Mouse (Mus musculus) forebrain, embryonic 12.5 days (tissue): ENCODE measurements at regions not wholly inside any gene's neighbourhood (a gene's known extent, or its start where the extent isn't known, plus 50 kb on each side); places are given as distances from the start of the nearest gene placed in this dataset.
"Not testable (repeated sequence)": the region's sequence is repeated elsewhere in the genome, so short reads cannot be mapped to it uniquely, and the experiment has no call there.

Source experiments
- ATAC-seq: fragments of 200-750 bp; cut with Nextera tagmentation; 2 replicates; pipeline ENCODE4 v1.8.0; 2017; ENCODE audit warnings: moderate TSS enrichment; ENCODE audit not compliant: low FRiP score
- H3K27ac ChIP-seq: fragments of 300-500 bp; sonication (generic); 2 replicates; pipeline ENCODE4 v1.5.1; 2016; ENCODE audit warnings: mild to moderate bottlenecking
- H3K27me3 ChIP-seq: fragments of 300-500 bp; sonication (generic); 2 replicates; pipeline ENCODE4 v1.6.1; 2016; ENCODE audit warnings: mild to moderate bottlenecking
- H3K36me3 ChIP-seq: fragments of 300-500 bp; sonication (generic); replicated peaks from 2 replicates; pipeline ENCODE4 v1.6.1; 2016; ENCODE audit warnings: mild to moderate bottlenecking
- H3K4me1 ChIP-seq: fragments of 300-500 bp; sonication (generic); 2 replicates; pipeline ENCODE4 v1.6.1; 2016
- H3K4me2 ChIP-seq: fragments of 300-500 bp; sonication (generic); 2 replicates; pipeline ENCODE4 v1.6.1; 2016; ENCODE audit warnings: mild to moderate bottlenecking, moderate library complexity
- H3K4me3 ChIP-seq: fragments of 300-500 bp; sonication (generic); replicated peaks from 2 replicates; pipeline ENCODE4 v1.5.1; 2016; ENCODE audit warnings: mild to moderate bottlenecking
- H3K9ac ChIP-seq: fragments of 300-500 bp; sonication (generic); 2 replicates; pipeline ENCODE4 v1.6.1; 2016; ENCODE audit warnings: mild to moderate bottlenecking
- H3K9me3 ChIP-seq: fragments of 300-500 bp; sonication (generic); 2 replicates; pipeline ENCODE4 v1.6.1; 2016
- WGBS: fragments of 180-500 bp; shearing (Covaris S2); methylation state at CpG from one replicate; pipeline ENCODE4 v1.1.7; 2016; 5-methylcytosine and 5-hydroxymethylcytosine counted together

DNA sequence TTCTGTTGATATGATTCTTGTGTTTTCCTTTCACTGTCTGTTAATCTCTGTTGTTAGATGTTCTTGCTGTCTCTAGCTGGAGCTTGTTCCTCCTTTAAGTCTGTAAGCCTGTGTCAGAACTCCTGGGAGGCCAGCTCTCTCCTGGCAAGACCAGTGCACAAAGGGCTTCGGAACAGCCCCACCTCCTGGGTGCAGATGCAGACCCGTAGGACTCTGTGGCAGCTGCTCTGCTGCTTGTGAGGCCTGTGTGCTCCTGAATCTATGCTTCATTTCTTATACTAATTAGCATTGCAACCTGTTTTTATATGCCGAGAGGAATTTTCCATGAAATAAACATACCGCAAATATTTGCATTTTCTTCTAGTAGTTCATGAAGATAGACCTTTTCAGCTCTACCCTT, 392.2 kb downstream of the Arl4a start:
- Histone ChIP-seq H3K4me3 (no peak overlapping the region), H3K9me3 (no peaks in the 10 kb centered on the region), H3K36me3 (no peaks in the 10 kb centered on the region), H3K9ac (no peak overlapping the region), H3K27ac (no peak overlapping the region), H3K27me3 (no peaks in the 10 kb centered on the region), H3K4me1 (peaks cover 5% of the 10 kb centered on the region), H3K4me2 (no peak overlapping the region)
- WGBS: 45% methylated on average over 4 of the region's 4 CpGs
- no peak for ATAC-seq

DNA sequence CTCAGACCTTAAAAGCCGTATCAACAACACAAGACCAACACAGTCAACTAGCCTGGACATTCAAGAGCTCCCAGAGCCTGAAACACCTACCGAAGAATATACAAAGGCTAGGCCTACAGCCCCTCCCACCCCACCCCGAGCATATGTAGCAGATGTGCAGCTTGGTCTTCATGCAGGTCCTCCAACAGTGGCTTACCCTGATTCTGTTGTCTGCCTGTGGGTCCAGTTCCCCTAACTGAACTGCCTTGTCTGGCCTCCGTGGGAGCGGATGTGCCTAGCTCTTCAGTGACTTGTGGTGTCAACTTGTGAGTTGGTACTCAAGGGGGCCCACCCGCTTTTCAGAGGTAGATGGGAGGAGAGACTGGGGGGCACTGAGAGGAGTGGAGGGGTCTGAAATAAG, 398.6 kb downstream of the Arl4a start:
- Histone ChIP-seq H3K4me2 (no peak overlapping the region), H3K4me3 (no peak overlapping the region), H3K36me3 (no peaks in the 10 kb centered on the region), H3K4me1 (no peaks in the 10 kb centered on the region), H3K9me3 (no peaks in the 10 kb centered on the region), H3K27ac (no peak overlapping the region), H3K27me3 (no peaks in the 10 kb centered on the region), H3K9ac (no peak overlapping the region)
- 88% methylated on average over 6 of the region's 6 CpGs for WGBS
- no peak for ATAC-seq

DNA sequence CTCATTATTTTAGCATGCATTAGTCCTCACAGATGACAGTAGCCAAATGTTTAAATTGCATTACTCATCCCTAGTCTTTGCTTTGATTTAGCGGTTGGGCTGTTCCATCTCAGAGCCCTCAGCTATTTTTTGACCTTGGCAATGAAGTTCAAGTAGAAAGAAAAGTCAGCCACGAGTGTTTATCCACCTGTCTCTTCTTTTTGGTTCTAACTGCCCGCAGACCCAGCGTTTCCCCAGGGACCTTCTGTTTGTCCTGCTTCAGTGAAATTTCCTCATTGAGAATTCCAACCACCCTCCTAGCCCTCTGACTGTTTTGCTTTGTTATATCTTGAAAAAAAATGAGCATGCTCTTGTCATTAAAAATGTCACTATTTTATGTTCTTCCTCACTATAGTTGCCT, 403.5 kb downstream of the Arl4a start:
- no peaks in the 10 kb centered on the region for H3K4me1 ChIP-seq
- no peak overlapping the region for H3K4me3 ChIP-seq
- no peak overlapping the region for H3K27ac ChIP-seq
- no peaks in the 10 kb centered on the region for H3K36me3 ChIP-seq
- H3K9ac ChIP-seq: no peak overlapping the region
- no peaks in the 10 kb centered on the region for H3K27me3 ChIP-seq
- no peaks in the 10 kb centered on the region for H3K9me3 ChIP-seq
- H3K4me2 ChIP-seq: no peak overlapping the region
- no peak for ATAC-seq
- 86% methylated on average over 4 of the region's 4 CpGs for WGBS

DNA sequence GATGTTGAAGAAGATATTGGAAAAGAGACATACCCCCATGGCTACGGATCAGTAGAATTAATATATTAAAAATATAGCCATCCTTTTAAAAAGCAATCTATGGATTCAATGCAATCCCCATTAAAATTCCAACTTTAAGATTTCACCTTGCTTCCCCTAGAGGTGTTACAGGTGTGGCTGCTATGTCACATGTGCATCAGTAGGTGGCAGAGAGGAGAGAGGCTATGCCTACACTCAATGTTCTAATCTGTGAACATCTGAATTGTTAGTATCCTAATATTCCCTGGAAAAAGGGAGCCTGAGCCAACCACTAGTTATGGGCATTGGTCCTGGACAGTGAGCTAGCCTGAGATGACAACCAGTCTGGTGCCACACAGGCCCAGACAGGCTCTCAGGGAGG, 416.6 kb downstream of the Arl4a start:
- Histone ChIP-seq H3K4me3 (no peak overlapping the region), H3K27me3 (no peaks in the 10 kb centered on the region), H3K9ac (no peak overlapping the region), H3K9me3 (no peaks in the 10 kb centered on the region), H3K4me1 (no peaks in the 10 kb centered on the region), H3K4me2 (no peak overlapping the region), H3K36me3 (no peaks in the 10 kb centered on the region), H3K27ac (no peak overlapping the region)
- ATAC-seq: no peak
- WGBS: 90% methylated on average over 1 of the region's 1 CpGs

DNA sequence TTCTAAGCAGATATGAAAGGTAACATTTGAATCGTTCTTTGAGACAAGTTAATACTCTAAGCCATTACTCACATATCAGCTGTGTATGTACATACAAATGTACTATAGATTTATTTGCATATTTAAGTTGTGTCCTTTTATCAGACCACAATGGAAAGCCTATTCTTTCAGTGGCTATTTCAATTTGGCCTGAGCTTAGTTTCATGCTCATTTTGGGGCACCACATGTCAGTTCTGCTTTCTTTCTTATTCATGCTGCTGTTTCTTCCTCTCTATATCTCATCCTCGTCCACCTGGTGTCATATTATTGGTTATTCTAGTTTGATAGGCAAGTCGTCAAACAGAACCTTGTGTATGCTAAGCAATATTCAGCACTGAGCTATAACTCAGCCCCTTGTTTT, 432.5 kb downstream of the Arl4a start:
- no peak overlapping the region for H3K4me3 ChIP-seq
- H3K36me3 ChIP-seq: no peaks in the 10 kb centered on the region
- WGBS: 71% methylated on average over 3 of the region's 3 CpGs
- no peaks in the 10 kb centered on the region for H3K27me3 ChIP-seq
- H3K4me2 ChIP-seq: no peak overlapping the region
- H3K9ac ChIP-seq: no peak overlapping the region
- H3K27ac ChIP-seq: no peak overlapping the region
- no peaks in the 10 kb centered on the region for H3K4me1 ChIP-seq
- no peaks in the 10 kb centered on the region for H3K9me3 ChIP-seq
- ATAC-seq: no peak

DNA sequence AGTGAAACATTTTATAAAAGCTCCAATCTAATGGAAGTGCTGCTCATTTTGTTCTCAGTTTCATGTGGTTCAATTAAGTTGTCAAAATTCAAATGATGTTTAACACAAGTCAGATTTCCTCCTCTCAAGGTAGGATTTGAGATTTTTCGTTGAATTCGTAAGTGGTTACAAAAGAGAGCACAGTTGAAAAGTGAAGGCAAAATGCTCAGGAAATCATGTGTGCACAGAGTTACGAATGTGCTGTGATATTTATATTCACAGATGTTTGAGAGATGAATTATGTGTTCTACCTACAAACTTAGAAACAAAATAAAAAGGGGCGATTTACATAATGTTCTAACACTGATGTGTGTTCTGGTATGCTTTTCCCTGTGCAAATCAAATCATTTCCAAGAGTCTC, 433.1 kb downstream of the Arl4a start:
- Histone ChIP-seq H3K27me3 (no peaks in the 10 kb centered on the region), H3K4me2 (no peak overlapping the region), H3K36me3 (no peaks in the 10 kb centered on the region), H3K9ac (no peak overlapping the region), H3K4me3 (no peak overlapping the region), H3K4me1 (no peaks in the 10 kb centered on the region), H3K27ac (no peak overlapping the region), H3K9me3 (no peaks in the 10 kb centered on the region)
- 85% methylated on average over 4 of the region's 4 CpGs for WGBS
- no peak for ATAC-seq

DNA sequence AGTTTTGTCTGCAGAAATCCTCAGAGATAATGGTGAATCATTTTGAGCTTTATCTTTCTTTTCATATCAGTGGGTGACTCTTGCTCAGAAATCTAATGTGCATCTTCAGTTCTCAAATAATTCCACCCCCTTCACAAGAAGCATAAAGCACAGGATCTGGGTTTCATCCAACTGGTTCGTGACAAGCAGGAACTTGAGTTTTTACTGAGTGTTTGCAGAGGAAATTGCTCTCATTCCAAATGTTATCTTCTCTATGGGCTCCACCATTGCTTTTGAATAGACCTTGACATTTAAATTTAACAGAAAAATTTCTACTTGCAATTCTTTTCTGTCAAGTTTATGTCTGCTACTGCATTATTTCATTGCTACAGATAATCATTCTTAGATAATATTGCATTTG, 443.1 kb downstream of the Arl4a start:
- Histone ChIP-seq H3K36me3 (no peaks in the 10 kb centered on the region), H3K4me2 (no peak overlapping the region), H3K9ac (no peak overlapping the region), H3K27ac (no peak overlapping the region), H3K9me3 (no peaks in the 10 kb centered on the region), H3K4me3 (no peak overlapping the region), H3K27me3 (no peaks in the 10 kb centered on the region), H3K4me1 (no peaks in the 10 kb centered on the region)
- no peak for ATAC-seq
- 61% methylated on average over 1 of the region's 1 CpGs for WGBS

DNA sequence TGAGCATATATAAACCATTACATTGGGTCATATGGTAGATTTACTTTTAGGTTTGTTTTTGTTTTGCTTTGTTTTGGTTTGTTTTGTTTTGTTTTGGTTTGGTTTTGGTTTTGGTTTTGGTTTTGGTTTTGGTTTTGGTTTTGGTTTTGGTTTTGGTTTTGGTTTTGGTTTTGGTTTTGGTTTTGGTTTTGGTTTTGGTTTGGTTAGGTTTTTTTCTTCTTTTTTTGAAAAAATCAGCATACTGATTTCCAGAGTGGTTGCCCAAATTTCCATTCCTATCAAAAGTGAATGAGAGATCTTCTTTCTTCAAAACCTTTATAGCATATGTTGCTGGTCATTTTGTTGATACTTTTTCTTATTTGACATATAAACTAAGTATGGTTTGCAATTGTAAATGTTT, 444.0 kb downstream of the Arl4a start:
- H3K27ac ChIP-seq, H3K36me3 ChIP-seq, H3K4me1 ChIP-seq, H3K4me3 ChIP-seq, H3K9ac ChIP-seq, H3K27me3 ChIP-seq, H3K4me2 ChIP-seq, H3K9me3 ChIP-seq, ATAC-seq: not testable (repeated sequence)

DNA sequence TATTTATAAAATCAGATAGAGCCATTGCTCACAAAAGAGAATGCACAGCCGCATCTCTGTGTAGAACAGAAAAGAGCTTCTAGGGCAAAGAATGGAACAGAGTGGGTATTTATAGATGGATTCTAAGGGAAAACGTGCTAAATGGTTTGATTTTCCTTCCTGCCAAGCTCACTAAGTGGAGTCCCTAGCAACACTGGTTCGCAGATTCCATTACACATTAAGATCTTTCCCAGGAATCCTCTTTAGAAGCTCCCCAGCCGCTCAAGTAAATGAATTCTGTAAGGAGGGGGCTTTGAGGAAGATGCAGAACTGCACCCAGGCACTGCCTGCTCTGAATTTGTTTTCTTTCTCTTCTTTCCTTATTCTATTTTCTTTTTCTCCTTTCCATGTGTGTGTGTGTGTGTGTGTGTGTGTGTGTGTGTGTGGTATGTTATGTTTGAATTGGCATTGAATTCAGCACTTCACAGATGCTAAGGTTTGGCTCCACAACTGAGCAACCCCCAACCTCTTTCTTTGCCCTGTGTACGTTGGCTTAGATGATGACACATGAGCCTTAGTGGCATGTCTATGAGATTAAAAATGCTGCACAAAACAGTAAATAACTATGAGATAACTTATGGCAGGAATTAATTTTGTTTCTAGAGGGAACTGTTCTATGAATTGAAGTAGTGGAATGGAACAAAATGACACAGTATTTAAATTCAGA, 450.5 kb downstream of the Arl4a start:
- Histone ChIP-seq H3K27me3 (no peaks in the 10 kb centered on the region), H3K9ac (no peak overlapping the region), H3K36me3 (no peaks in the 10 kb centered on the region), H3K4me2 (no peak overlapping the region), H3K9me3 (no peaks in the 10 kb centered on the region), H3K4me3 (no peak overlapping the region), H3K27ac (no peak overlapping the region), H3K4me1 (no peaks in the 10 kb centered on the region)
- 47% methylated on average over 5 of the region's 5 CpGs for WGBS
- ATAC-seq: no peak; the same call in 1 of the 2 replicates

DNA sequence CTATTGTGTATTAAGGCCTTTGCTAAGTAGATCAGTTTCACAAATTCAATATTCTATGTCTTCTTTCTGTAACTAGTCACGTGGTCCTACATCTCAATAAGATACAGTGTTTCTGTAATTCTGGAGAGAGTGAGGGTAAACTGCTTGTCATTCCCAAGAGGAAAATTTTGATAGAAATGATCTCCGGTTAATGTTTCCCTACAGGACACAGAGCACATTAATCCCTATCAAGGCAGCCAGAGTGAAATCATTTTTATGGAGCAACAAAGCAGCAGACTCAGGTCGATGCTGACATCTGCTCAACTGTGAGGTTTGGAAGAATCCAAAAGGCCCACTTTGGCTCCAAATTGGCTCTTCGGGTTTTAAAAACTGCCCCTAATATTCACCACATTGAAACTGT, 451.7 kb downstream of the Arl4a start:
- no peak overlapping the region for H3K9ac ChIP-seq
- WGBS: 87% methylated on average over 4 of the region's 4 CpGs
- no peaks in the 10 kb centered on the region for H3K9me3 ChIP-seq
- no peak overlapping the region for H3K4me3 ChIP-seq
- no peaks in the 10 kb centered on the region for H3K4me1 ChIP-seq
- H3K27me3 ChIP-seq: no peaks in the 10 kb centered on the region
- H3K36me3 ChIP-seq: no peaks in the 10 kb centered on the region
- no peak overlapping the region for H3K27ac ChIP-seq
- ATAC-seq: no peak
- H3K4me2 ChIP-seq: no peak overlapping the region

DNA sequence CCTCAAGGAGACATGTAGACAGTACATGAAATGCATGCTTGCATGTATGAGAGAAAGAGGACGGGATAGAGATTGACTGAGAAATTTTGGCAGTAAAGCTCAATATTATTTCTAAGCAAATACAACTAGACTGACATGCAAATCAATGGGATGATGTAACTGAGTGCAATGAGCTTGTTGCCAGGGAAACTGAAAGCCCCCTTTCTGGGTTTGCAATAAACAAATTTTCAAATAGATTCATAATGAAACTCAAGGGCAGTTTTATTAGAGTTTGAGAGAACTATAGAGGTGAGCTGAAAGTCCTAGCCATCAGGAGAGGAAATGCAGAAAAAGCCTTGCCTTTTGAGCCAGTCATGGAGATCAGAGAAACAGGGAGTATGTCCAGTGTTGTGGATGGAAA, 460.2 kb downstream of the Arl4a start:
- H3K9ac ChIP-seq: no peak overlapping the region
- no peaks in the 10 kb centered on the region for H3K27me3 ChIP-seq
- H3K9me3 ChIP-seq: no peaks in the 10 kb centered on the region
- no peak for ATAC-seq
- no peaks in the 10 kb centered on the region for H3K4me1 ChIP-seq
- no peak overlapping the region for H3K4me2 ChIP-seq
- 76% methylated on average over 1 of the region's 1 CpGs for WGBS
- no peaks in the 10 kb centered on the region for H3K36me3 ChIP-seq
- no peak overlapping the region for H3K27ac ChIP-seq
- no peak overlapping the region for H3K4me3 ChIP-seq

DNA sequence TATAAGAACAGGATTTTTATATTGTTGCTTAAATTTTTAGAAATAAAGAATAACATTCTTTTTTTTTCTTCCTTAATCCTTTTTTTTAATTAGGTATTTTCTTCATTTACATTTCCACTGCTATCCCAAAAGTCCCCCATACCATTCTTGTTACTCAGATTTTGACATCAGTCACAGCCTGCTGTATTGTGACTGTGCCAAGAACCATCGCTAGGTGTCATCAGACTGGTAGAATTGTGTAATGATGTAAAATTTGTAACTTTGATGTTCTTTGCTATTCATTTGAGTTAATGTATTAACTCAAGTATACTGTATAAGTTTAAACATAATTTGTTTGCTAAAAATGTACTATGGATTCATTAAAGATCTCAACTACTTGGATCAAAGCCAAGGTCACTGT, 465.0 kb downstream of the Arl4a start:
- Histone ChIP-seq H3K9me3 (no peaks in the 10 kb centered on the region), H3K4me2 (no peak overlapping the region), H3K9ac (no peak overlapping the region), H3K27ac (no peak overlapping the region), H3K4me3 (no peak overlapping the region), H3K36me3 (no peaks in the 10 kb centered on the region), H3K4me1 (no peaks in the 10 kb centered on the region), H3K27me3 (no peaks in the 10 kb centered on the region)
- 72% methylated on average over 1 of the region's 1 CpGs for WGBS
- no peak for ATAC-seq

DNA sequence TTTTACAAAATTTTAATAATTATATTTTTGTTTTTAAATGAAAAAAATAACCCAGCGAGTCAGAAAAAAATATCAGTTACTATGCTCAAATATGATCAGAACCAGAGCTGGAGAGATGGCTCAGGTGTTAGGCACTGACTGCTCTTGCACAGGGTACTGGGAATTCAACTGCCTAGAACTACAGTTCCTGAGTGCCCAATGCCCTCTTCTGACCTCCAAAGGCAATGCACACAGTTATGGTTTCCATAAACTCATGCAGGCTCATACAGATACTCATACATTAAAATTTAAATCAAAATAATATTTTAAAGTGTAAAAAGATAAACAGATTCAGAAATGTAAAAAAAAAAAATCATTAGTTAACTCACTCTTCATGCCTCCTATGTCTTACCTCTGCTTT, 465.7 kb downstream of the Arl4a start:
- 95% methylated on average over 1 of the region's 1 CpGs for WGBS
- H3K4me3 ChIP-seq: no peak overlapping the region
- no peaks in the 10 kb centered on the region for H3K27me3 ChIP-seq
- no peak overlapping the region for H3K4me2 ChIP-seq
- no peak for ATAC-seq
- no peak overlapping the region for H3K27ac ChIP-seq
- no peak overlapping the region for H3K9ac ChIP-seq
- H3K36me3 ChIP-seq: no peaks in the 10 kb centered on the region
- H3K4me1 ChIP-seq: no peaks in the 10 kb centered on the region
- H3K9me3 ChIP-seq: no peaks in the 10 kb centered on the region
